Mouse (Mus musculus): ENCODE results near the gene Icam5.

DNA sequence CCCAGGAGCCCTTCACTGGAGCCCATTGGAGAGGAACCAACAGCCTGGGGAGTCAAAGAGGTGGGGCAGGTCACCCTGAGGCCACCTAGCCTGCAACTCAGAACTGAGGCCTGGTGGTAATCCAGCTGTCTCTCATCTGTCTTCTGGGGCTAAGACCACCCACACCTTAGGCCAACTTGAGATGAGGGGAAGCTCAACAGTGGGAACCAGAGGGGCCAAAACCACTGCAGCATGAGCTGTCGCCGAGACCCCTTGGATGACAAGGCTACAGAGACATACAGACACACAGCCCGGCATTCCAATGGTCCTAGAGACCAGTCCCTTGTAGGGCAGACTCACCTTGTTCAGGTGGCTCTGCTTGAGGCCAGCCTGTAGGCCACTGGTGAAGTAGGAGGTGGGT lies 43.8 kb downstream of the Icam5 start:
- TF ChIP-seq CTCF (IDR thresholded peaks at IDR 0.05; ENCODE audit: extremely low read depth, insufficient read length, insufficient replicate concordance, low read depth, low read length) (no peak), POLR2A (IDR thresholded peaks at IDR 0.05; ENCODE audit: low read depth, low read length) (no peak)

Measured in small intestine, adult 2 months (tissue).